Mouse (Mus musculus) kidney, adult 9 months (tissue): ENCODE measurements at regions not wholly inside any gene's neighbourhood (a gene's known extent, or its start where the extent isn't known, plus 50 kb on each side); places are given as distances from the start of the nearest gene placed in this dataset.

Experiments
- DNase-seq: peaks from one replicate; pipeline ENCODE4 v3.0.0; 2022

- no peak for DNase-seq
Observed at GRCm38 (mm10) chr15:61563347-61563746, 640.5 kb upstream of the A1bg start.

GRCm38 (mm10) chr15:61562252-61562651 is 639.4 kb upstream of the A1bg start:
- DNase-seq: peak; percentile 31

GRCm38 (mm10) chr15:61553908-61554307 is 631.1 kb upstream of the A1bg start:
- DNase-seq: no peak

GRCm38 (mm10) chr15:61553081-61553680 is 630.4 kb upstream of the A1bg start:
- DNase-seq: peak; percentile 31

- no peak for DNase-seq
Observed at GRCm38 (mm10) chr15:61551206-61551605, 628.4 kb upstream of the A1bg start.

GRCm38 (mm10) chr15:61548400-61548799 is 625.6 kb upstream of the A1bg start:
- no peak for DNase-seq

- DNase-seq: no peak
Observed at GRCm38 (mm10) chr15:61546608-61547007, 623.8 kb upstream of the A1bg start.

GRCm38 (mm10) chr15:61544074-61544473 is 621.3 kb upstream of the A1bg start:
- DNase-seq: no peak

- no peak for DNase-seq
Observed at GRCm38 (mm10) chr15:61541643-61542042, 618.8 kb upstream of the A1bg start.

GRCm38 (mm10) chr15:61540753-61541421 is 618.1 kb upstream of the A1bg start:
- DNase-seq: no peak

- no peak for DNase-seq
Observed at GRCm38 (mm10) chr15:61538930-61539329, 616.1 kb upstream of the A1bg start.

- DNase-seq: no peak
Observed at GRCm38 (mm10) chr15:61538169-61538755, 615.5 kb upstream of the A1bg start.

GRCm38 (mm10) chr15:61536332-61536716 is 613.5 kb upstream of the A1bg start:
- no peak for DNase-seq

GRCm38 (mm10) chr15:61535644-61536331 is 613.0 kb upstream of the A1bg start:
- no peak for DNase-seq

- DNase-seq: no peak
Observed at GRCm38 (mm10) chr15:61535180-61535579, 612.4 kb upstream of the A1bg start.

GRCm38 (mm10) chr15:61532808-61533207 is 610.0 kb upstream of the A1bg start:
- no peak for DNase-seq

- no peak for DNase-seq
Observed at GRCm38 (mm10) chr15:61532040-61532439, 609.2 kb upstream of the A1bg start.

GRCm38 (mm10) chr15:61523036-61523435 is 600.2 kb upstream of the A1bg start:
- DNase-seq: no peak

- peak; percentile 43 for DNase-seq
Observed at GRCm38 (mm10) chr15:61517265-61517664, 594.5 kb upstream of the A1bg start.

- DNase-seq: no peak
Observed at GRCm38 (mm10) chr15:61514324-61514723, 591.5 kb upstream of the A1bg start.

GRCm38 (mm10) chr15:61508806-61509205 is 586.0 kb upstream of the A1bg start:
- no peak for DNase-seq

GRCm38 (mm10) chr15:61506361-61506897 is 583.6 kb upstream of the A1bg start:
- DNase-seq: no peak

- DNase-seq: peak; percentile 9
Observed at GRCm38 (mm10) chr15:61503436-61503835, 580.6 kb upstream of the A1bg start.

GRCm38 (mm10) chr15:61489731-61490130 is 566.9 kb upstream of the A1bg start:
- DNase-seq: no peak
